Mouse (Mus musculus): ENCODE measurements around the gene Spats2. TPM values are rescaled to one million over a fixed set of nuclear protein-coding genes. Genes with fewer than 3 reads are reported as not detected.

Spats2 gene
- polyA plus RNA-seq (2021; fragmentation: Nextera tagmentation) = 5.8 and 7.5 TPM in 2 replicates
- long read RNA-seq, experiment 1, transcript Spats2-201 (13 exons, 3,096 nt) = major isoform, 26 of 39 reads
- long read RNA-seq, experiment 1, partial matches to known transcripts = 8 of 39 reads
- long read RNA-seq, experiment 1, other reads (novel, unspliced or antisense) = 5 of 39 reads
- long read RNA-seq, experiment 2, partial matches to known transcripts = 17 of 20 reads
- long read RNA-seq, experiment 2, other reads (novel, unspliced or antisense) = 1 of 20 reads

DNA sequence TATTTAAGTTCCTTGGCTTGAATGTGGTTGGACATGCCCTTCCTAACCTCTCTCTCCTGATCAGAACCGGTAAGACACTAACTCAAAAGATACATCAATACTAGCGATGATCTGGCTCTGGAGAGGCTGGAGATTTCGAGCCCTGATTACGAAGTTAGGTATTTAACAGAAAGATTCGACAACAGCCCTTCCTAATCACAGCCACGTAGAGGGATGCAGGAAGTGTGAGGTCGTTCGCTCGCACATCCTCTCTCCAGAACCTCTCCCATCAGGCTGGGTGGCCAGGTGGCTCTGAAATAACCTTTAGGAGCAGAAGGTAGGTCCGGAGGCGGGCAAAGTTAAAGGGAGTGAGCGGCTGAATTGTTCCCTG lies at the start of gene Spats2:
Gene Spats2 (plus strand): TSS at position 206 of the 370 bp plus-strand sequence.

DNA sequence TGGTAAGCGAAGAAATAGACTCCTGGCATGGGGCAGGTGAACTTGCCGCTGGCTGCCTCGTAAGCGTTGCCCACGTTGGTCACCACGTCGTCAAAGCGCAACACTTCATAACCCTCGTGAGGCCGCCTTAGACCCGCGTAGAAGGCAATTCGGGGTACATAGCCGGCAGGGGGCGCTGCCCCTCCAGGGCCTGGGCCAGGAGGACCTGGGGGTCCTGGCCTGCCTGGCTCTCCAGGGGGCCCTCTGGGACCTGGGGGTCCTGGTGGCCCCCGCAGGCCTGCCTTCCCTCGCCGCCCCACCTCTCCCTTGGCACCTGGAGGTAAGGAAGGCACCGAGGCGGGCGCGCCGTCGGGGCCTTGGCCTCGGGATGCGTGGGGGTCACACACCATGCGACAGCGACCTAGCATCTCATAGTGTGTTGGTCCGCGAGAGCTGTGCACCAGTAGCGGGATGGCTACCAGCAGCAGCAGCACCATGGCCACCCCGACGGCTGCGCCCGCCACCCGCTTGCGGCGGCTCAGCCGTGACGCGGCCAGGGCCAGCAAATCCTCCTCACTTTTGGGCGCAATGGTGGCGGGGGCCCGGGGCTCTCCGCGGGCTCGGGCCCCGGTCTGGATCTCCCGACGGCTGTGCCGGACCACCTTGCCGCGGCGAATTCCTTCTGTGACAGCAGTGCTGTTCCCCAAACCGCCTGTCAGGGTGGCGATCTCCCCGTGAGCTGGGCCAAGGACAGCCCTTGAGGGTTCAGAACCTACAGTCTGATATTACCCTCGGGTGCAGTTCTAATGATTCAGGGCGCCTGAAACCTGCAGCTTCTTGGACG lies 38.3 kb upstream of the Spats2 start, which contains the start of gene C1ql4:
Gene C1ql4 (minus strand): TSS at position 565 of the 823 bp plus-strand sequence.

DNA sequence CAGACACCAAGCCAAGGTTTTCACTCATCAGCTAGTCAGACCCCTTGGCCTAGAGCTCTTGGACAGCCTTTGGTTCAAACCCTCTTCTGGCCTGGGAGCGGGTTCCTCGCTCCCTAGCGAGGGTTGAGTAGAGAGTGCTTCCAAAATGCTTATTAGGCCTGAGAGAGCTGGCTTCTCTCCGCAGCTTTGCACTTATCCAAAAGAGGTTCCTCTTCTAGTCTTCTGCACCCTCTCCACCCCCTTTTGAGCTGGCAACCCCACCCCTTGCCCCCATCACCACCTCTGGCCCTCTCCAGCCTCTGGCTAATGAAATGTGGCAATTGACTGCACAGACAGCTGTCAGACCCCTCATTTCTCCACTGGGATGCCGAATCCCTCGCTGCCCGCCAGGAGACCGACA lies 32.8 kb upstream of the Spats2 start, which contains the start of gene Dnajc22:
Gene Dnajc22 (plus strand): TSS at position 301 of the 400 bp plus-strand sequence.

DNA sequence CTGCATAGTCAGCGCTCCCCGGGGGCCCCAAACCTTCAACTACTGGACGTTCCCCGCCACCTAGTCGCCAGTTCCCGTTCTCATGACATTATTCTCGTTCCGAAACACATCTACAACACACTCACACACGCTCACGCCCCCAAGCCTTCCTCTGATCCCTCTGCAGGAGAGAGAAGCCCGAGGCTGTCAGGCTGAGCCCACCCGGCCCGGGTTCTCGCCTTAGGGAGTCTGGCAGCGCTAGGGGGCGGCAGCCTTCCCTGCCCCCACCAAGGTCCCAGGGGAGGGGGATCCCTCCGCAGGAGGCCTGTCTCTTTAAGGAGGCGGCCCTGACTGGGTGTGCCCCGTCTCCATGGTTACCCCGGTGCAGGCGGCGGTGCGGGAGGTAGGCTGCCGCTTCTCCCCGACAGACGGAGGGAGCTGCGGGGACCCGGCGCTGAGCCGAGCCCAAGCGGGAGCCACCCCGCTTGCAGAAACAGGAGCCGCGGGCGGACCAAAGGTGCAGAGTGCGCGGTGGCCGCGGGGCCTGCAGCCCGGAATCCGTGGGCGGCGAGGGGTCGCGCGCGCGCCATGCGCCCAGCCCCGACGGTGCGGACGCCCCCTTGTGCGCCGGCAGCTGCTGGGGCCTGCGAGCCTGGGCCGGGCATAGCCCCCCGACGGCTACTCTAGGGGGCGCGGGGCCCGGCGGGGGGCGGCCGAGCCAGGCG lies 98.6 kb downstream of the Spats2 start, which contains the start of gene Kcnh3:
Gene Kcnh3 (plus strand): TSS at position 654 of the 704 bp plus-strand sequence.

DNA sequence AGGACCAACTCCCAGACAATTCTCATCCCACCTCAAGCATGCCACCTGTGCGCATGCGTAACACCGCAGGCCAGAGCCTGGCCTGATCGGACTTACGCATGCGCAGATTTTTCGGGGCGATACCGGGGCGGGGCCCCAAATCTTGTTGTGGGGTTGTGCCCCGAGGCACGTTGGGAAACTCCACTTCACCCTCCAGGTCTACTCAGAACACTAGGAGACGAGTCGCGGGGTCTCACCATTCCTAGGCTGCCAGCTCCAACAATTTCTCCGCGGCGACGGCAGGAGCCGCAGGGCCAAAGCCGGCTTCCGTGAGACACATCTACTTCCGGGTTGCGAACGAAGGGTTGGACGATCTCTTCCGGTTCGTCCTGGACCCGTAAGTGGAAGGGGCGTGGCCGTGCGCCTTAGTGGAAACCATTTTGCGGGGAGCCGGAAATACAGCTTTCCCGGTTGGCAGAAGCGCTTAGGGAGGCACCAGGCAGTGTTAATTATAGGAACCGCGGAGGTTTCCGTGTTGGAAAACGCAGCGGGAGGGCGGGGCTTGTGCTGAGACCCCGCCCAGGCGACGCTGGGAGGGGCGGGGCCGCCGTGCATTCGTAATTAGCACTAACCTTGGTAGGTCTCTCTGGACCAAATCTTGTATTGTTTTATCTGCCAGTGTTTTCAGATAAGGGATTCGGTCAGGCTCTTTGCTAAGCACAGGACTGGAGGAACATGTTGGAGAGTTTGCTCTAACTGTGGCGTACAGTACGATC lies 126.1 kb downstream of the Spats2 start, which contains the start of gene Mcrs1:
Gene Mcrs1 (minus strand): TSS at position 336 of the 755 bp plus-strand sequence.

Other genes starting within 250 kb of the Spats2 start
- 9.0 and 9.2 TPM in 2 replicates for gene Rhebl1, start 231.4 kb upstream of the Spats2 start, polyA plus RNA-seq (2021; fragmentation: Nextera tagmentation)
- 0.10 and 0.11 TPM in 2 replicates for gene Dhh, start 227.4 kb upstream of the Spats2 start, polyA plus RNA-seq (2021; fragmentation: Nextera tagmentation)
- 1.4 and 1.8 TPM in 2 replicates for gene Lmbr1l, start 207.7 kb upstream of the Spats2 start, polyA plus RNA-seq (2021; fragmentation: Nextera tagmentation)
- 1,314 and 1,433 TPM in 2 replicates for gene Tuba1b, start 191.4 kb upstream of the Spats2 start, polyA plus RNA-seq (2021; fragmentation: Nextera tagmentation)
- gene Gm49450, start 172.4 kb upstream of the Spats2 start, polyA plus RNA-seq (2021; fragmentation: Nextera tagmentation) = not detected in 2 replicates
- gene Tuba1a, start 172.2 kb upstream of the Spats2 start, polyA plus RNA-seq (2021; fragmentation: Nextera tagmentation) = 2,725 and 3,450 TPM in 2 replicates
- gene Tuba1c, start 96.0 kb upstream of the Spats2 start, polyA plus RNA-seq (2021; fragmentation: Nextera tagmentation) = 2.0 and 2.2 TPM in 2 replicates
- 1.9 and 2.1 TPM in 2 replicates for gene Prph, start 70.7 kb upstream of the Spats2 start, polyA plus RNA-seq (2021; fragmentation: Nextera tagmentation)
- gene Troap, start 51.3 kb upstream of the Spats2 start, polyA plus RNA-seq (2021; fragmentation: Nextera tagmentation) = 0.09 TPM in 1 of 2 replicates, not detected in the other
- gene C1ql4, start 38.1 kb upstream of the Spats2 start, polyA plus RNA-seq (2021; fragmentation: Nextera tagmentation) = not detected in 2 replicates
- gene Dnajc22, start 32.7 kb upstream of the Spats2 start, polyA plus RNA-seq (2021; fragmentation: Nextera tagmentation) = 0.32 TPM in 1 of 2 replicates, not detected in the other
- 14.3 and 20.8 TPM in 2 replicates for gene Kcnh3, start 98.9 kb downstream of the Spats2 start, polyA plus RNA-seq (2021; fragmentation: Nextera tagmentation)
- 105 and 138 TPM in 2 replicates for gene Mcrs1, start 126.0 kb downstream of the Spats2 start, polyA plus RNA-seq (2021; fragmentation: Nextera tagmentation)
- 24.3 and 37.1 TPM in 2 replicates for gene Prpf40b, start 169.2 kb downstream of the Spats2 start, polyA plus RNA-seq (2021; fragmentation: Nextera tagmentation)
- gene Fam186b, start 170.0 kb downstream of the Spats2 start, polyA plus RNA-seq (2021; fragmentation: Nextera tagmentation) = 0.20 and 0.36 TPM in 2 replicates
- gene Fmnl3, start 244.6 kb downstream of the Spats2 start, polyA plus RNA-seq (2021; fragmentation: Nextera tagmentation) = 0.59 and 2.3 TPM in 2 replicates